Mouse (Mus musculus): ENCODE results near the gene Elavl1.

Elavl1 gene

GRCm38 (mm10) chr8:4322470-4322869, 2.7 kb downstream of the Elavl1 start:
- CTCF ChIA-PET = interaction anchor here (0.7 to 0.8 kb wide), 2 partner anchors 10 to 188 kb away, joined by 3 to 14 read pairs; partner anchors contain the start of gene Cd209g

- CTCF ChIA-PET = no interaction called here
Observed at GRCm38 (mm10) chr8:4321031-4321430, 4.2 kb downstream of the Elavl1 start.

GRCm38 (mm10) chr8:4320404-4320803, 4.8 kb downstream of the Elavl1 start:
- CTCF ChIA-PET = no interaction called here

- CTCF ChIA-PET = no interaction called here
Observed at GRCm38 (mm10) chr8:4319573-4319872, 5.7 kb downstream of the Elavl1 start.

- CTCF ChIA-PET = no interaction called here
Observed at GRCm38 (mm10) chr8:4318796-4319572, 6.2 kb downstream of the Elavl1 start.

GRCm38 (mm10) chr8:4318124-4318523, 7.1 kb downstream of the Elavl1 start:
- CTCF ChIA-PET = no interaction called here

- CTCF ChIA-PET = no interaction called here
Observed at GRCm38 (mm10) chr8:4314852-4315251, 10.4 kb downstream of the Elavl1 start.

GRCm38 (mm10) chr8:4313254-4314124, 11.7 kb downstream of the Elavl1 start:
- CTCF ChIA-PET = interaction anchor here (0.6 to 0.9 kb wide), 3 partner anchors 12 to 171 kb away, joined by 3 to 5 read pairs (median 3); no protein-coding TSS in a partner anchor

- CTCF ChIA-PET = interaction anchor here (1.0 to 1.1 kb wide), 2 partner anchors 10 to 44 kb away, joined by 3 read pairs; no protein-coding TSS in a partner anchor
Observed at GRCm38 (mm10) chr8:4312104-4312503, 13.1 kb downstream of the Elavl1 start.

GRCm38 (mm10) chr8:4305838-4306237, 19.4 kb downstream of the Elavl1 start:
- CTCF ChIA-PET = interaction anchor here (0.5 to 0.6 kb wide), 2 partner anchors 11 to 92 kb away, joined by 3 to 6 read pairs; no protein-coding TSS in a partner anchor

GRCm38 (mm10) chr8:4304124-4304547, 21.1 kb downstream of the Elavl1 start:
- CTCF ChIA-PET = no interaction called here

GRCm38 (mm10) chr8:4297822-4298221, 27.4 kb downstream of the Elavl1 start:
- CTCF ChIA-PET = no interaction called here

GRCm38 (mm10) chr8:4292738-4293137, 32.5 kb downstream of the Elavl1 start:
- CTCF ChIA-PET = no interaction called here

GRCm38 (mm10) chr8:4276111-4276465, 49.1 kb downstream of the Elavl1 start:
- CTCF ChIA-PET = interaction anchor here (0.7 kb wide), 1 partner anchor 228 kb away, joined by 3 read pairs; no protein-coding TSS in a partner anchor

GRCm38 (mm10) chr8:4275275-4276110, 49.7 kb downstream of the Elavl1 start, which contains the start of gene Timm44:
Timm44 (minus strand) TSS chr8:4275913.
- CTCF ChIA-PET = no interaction called here

- CTCF ChIA-PET = no interaction called here
Observed at GRCm38 (mm10) chr8:4269609-4270008, 55.6 kb downstream of the Elavl1 start.

GRCm38 (mm10) chr8:4267627-4268026, 57.6 kb downstream of the Elavl1 start:
- CTCF ChIA-PET = interaction anchor here (1.0 to 1.1 kb wide), 2 partner anchors 45 to 56 kb away, joined by 3 read pairs; no protein-coding TSS in a partner anchor

- CTCF ChIA-PET = interaction anchor here (0.6 kb wide), 1 partner anchor 12 kb away, joined by 6 read pairs; no protein-coding TSS in a partner anchor
Observed at GRCm38 (mm10) chr8:4265160-4265914, 59.9 kb downstream of the Elavl1 start.

- CTCF ChIA-PET = no interaction called here
Observed at GRCm38 (mm10) chr8:4263105-4263791, 62.0 kb downstream of the Elavl1 start.

- CTCF ChIA-PET = no interaction called here
Observed at GRCm38 (mm10) chr8:4259805-4260170, 65.4 kb downstream of the Elavl1 start.
